Mouse (Mus musculus): ENCODE results near the gene Pip4p1.
"Not testable (repeated sequence)": the region's sequence is repeated elsewhere in the genome, so short reads cannot be mapped to it uniquely, and the experiment has no call there.

DNA sequence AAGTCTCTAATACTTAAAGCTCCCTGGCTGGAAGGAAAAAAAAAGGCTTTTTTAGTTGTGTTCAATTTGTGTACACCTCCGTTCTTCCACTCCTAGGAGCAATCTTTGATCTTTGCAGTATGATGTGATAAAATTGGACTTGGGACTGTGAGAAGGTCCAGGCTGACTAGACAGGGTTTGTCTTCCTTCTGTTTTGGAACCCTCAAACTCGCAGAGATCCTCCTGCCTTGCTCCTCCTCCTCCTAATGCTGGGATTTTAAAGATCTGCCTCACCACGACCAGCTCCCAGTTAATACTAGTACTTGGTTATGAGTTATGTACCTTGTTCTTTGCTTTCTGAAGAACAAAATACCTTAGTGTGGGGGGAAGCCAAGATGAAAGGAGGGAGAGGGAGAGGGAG, 14.9 kb upstream of the Pip4p1 start:
- TF ChIP-seq POLR2A (IDR thresholded peaks at IDR 0.05; ENCODE audit: low read depth, low read length); CTCF (IDR thresholded peaks at IDR 0.05; ENCODE audit: borderline replicate concordance, insufficient read depth, low read length): not testable (repeated sequence)

All from embryonic fibroblast, embryonic 13.5 days (primary cell).